ENCODE assay signal across 12 mouse cellular contexts in the genomic region with DNA sequence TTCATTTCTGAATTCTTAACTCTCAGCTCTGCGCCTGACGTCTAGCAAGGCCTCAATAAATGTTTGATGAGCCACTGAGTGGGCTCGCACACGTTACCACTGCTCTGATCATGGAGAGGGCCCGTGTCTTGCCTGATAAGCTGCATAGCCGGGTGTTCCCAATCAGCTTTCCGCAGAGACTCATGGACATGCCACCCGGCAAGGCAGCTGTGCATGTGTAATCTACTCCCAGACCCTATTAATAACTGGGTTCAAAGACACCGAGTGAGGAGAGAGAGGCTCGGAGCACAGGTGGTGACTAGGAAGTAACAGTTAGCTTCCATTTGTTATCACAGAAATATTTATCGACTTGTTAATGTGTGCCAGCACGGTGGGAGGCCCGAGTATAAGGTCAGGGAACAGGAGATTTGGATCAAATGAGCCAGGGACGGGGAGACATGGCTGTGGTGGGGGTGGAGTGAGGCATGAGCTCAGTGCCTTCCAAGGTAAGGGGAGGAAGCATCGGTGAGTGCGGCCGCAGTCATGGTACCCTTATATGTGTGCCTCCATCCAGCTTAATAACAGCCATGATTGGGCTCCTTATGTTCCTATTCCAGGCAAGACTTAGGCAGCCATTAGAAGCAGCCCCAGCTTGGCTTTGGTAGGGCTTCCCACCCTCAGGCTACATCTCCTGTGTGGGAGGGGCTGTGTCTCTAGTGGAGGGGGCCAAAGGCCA. TPM values are rescaled to one million over a fixed set of nuclear protein-coding genes. Genes with fewer than 3 reads are reported as not detected.
DNase-seq lines count a peak whose midpoint lies in the region; ATAC-seq and TF ChIP-seq lines count a peak whose summit lies in the region.
"Had no signal": no experiment of that assay in that cellular context is flagged by ENCODE, and none has a peak within 500 bp of the region (broad histone marks: within the 10 kb centered on the region; RNA-seq: fewer than 3 reads in every experiment).

No protein-coding gene starts in this region.

- no peak overlapping the region for H3K9ac ChIP-seq in heart, postnatal 0 days (replicated peaks; ENCODE audit: low read depth, low read length)
- no peak overlapping the region for H3K9ac ChIP-seq in intestine, embryonic 16.5 days (ENCODE audit: low read depth, low read length)
- H3K9ac ChIP-seq: embryonic facial prominence, embryonic 12.5 days; neural tube, embryonic 12.5 days had no signal

- no peaks in the 10 kb centered on the region for H3K9me3 ChIP-seq in heart, postnatal 0 days (replicated peaks; ENCODE audit: control insufficient read depth, low read length)
- H3K9me3 ChIP-seq in intestine, embryonic 16.5 days (ENCODE audit: control insufficient read depth, low read length): no peaks in the 10 kb centered on the region
- H3K9me3 ChIP-seq: embryonic facial prominence, embryonic 12.5 days; neural tube, embryonic 12.5 days had no signal

- peak; percentile 63; the same call in 1 of the 2 replicates for ATAC-seq in heart, postnatal 0 days (ENCODE audit: insufficient read depth, low read depth)
- ATAC-seq in intestine, embryonic 16.5 days: peak; percentile 78
- ATAC-seq in megakaryocyte-erythroid progenitor cell, adult 5-6 weeks (replicated peaks; ENCODE audit: low FRiP score, low TSS enrichment, poor library complexity, severe bottlenecking): peak; percentile 69

- H3K4me2 ChIP-seq in heart, postnatal 0 days (ENCODE audit: low read depth, low read length): no peak overlapping the region
- H3K4me2 ChIP-seq in intestine, embryonic 16.5 days (ENCODE audit: low read depth, low read length): peak overlapping the region; percentile 17
- H3K4me2 ChIP-seq: embryonic facial prominence, embryonic 12.5 days; neural tube, embryonic 12.5 days had no signal

- peaks cover 17% of the 10 kb centered on the region for H3K4me1 ChIP-seq in heart, postnatal 0 days (ENCODE audit: control insufficient read depth, insufficient read depth)
- peaks cover 22% of the 10 kb centered on the region for H3K4me1 ChIP-seq in intestine, embryonic 16.5 days (ENCODE audit: control insufficient read depth, insufficient read depth, low read length)
- H3K4me1 ChIP-seq: embryonic facial prominence, embryonic 12.5 days; neural tube, embryonic 12.5 days had no signal

- no peak overlapping the region for H3K4me3 ChIP-seq in heart, postnatal 0 days (ENCODE audit: low read depth, low read length)
- H3K4me3 ChIP-seq in intestine, embryonic 16.5 days (ENCODE audit: low read length): no peak overlapping the region
- H3K4me3 ChIP-seq: embryonic facial prominence, embryonic 12.5 days; neural tube, embryonic 12.5 days had no signal

- DNase-seq in heart, postnatal 0 days (ENCODE audit: low spot score): peak; percentile 38
- no peak for DNase-seq in heart, postnatal 14 days
- DNase-seq in brain, embryonic 14.5 days (ENCODE audit: low read depth): peak; percentile 26
- DNase-seq in adrenal gland, adult 18-20 months (ENCODE audit: low spot score in 2 of 2): no peak
- no peak for DNase-seq in cerebellum, adult 18-20 months
- DNase-seq in frontal cortex, postnatal 14 days (ENCODE audit: low spot score in 2 of 2): no peak
- DNase-seq: adrenal gland, postnatal 10 days; heart, adult 18-20 months had no signal

- H3K27ac ChIP-seq in heart, postnatal 0 days (ENCODE audit: low read depth): no peak overlapping the region
- H3K27ac ChIP-seq in intestine, embryonic 16.5 days (ENCODE audit: low read length): peak overlapping the region; percentile 73
- H3K27ac ChIP-seq: embryonic facial prominence, embryonic 12.5 days; neural tube, embryonic 12.5 days had no signal

- TF ChIP-seq CTCF in heart, postnatal 0 days (IDR thresholded peaks at IDR 0.05; ENCODE audit: low read depth): no peak
- no peak for TF ChIP-seq CTCF in brain, embryonic 14.5 days (IDR thresholded peaks at IDR 0.05; ENCODE audit: borderline replicate concordance, extremely low read depth, insufficient read depth, insufficient read length)

- TF ChIP-seq EP300 in heart, postnatal 0 days (IDR thresholded peaks at IDR 0.05; ENCODE audit: low read depth): no peak

- 41% methylated on average over 17 of the region's 17 CpGs for WGBS in heart, postnatal 0 days
- WGBS in intestine, embryonic 16.5 days: 46% methylated on average over 17 of the region's 17 CpGs

- no peak for TF ChIP-seq POLR2A in brain, embryonic 14.5 days (IDR thresholded peaks at IDR 0.05; ENCODE audit: borderline replicate concordance, extremely low read depth, insufficient read depth, insufficient read length, poor library complexity, severe bottlenecking)

- intact Hi-C loops in heart, postnatal 14 days (cut with DNase I): no loop called here

- no peaks in the 10 kb centered on the region for H3K27me3 ChIP-seq in heart, postnatal 0 days (ENCODE audit: control insufficient read depth, insufficient read depth, low read length)
- no peaks in the 10 kb centered on the region for H3K27me3 ChIP-seq in intestine, embryonic 16.5 days (replicated peaks; ENCODE audit: control insufficient read depth, insufficient read depth, low read length)
- H3K27me3 ChIP-seq: embryonic facial prominence, embryonic 12.5 days; neural tube, embryonic 12.5 days had no signal

- no peaks in the 10 kb centered on the region for H3K36me3 ChIP-seq in heart, postnatal 0 days (replicated peaks; ENCODE audit: control insufficient read depth, insufficient read depth, low read length)
- no peaks in the 10 kb centered on the region for H3K36me3 ChIP-seq in intestine, embryonic 16.5 days (ENCODE audit: control insufficient read depth, insufficient read depth, low read length)
- H3K36me3 ChIP-seq: embryonic facial prominence, embryonic 12.5 days; neural tube, embryonic 12.5 days had no signal

RNA-seq across cellular contexts. Expression of gene Hipk2, which starts 45.3 kb away (rescaled TPM):
- 39.2 and 45.0 TPM in 2 replicates for total RNA-seq in heart, postnatal 0 days (2014; rRNA removed; ENCODE audit: low replicate concordance)
- 9.4 and 9.8 TPM in 2 replicates for polyA plus RNA-seq in heart, postnatal 0 days (2015; fragmentation: Nextera tagmentation; extraction: Ambion mirVana)
- total RNA-seq in heart, postnatal 14 days (2021): 10 to 100 TPM; 88.5 to 88.9 TPM
- polyA plus RNA-seq in brain, embryonic 14.5 days (2012; rRNA removed): 25.9 and 48.7 TPM in 2 replicates
- polyA plus RNA-seq in intestine, embryonic 16.5 days (2015; fragmentation: Nextera tagmentation; extraction: Ambion mirVana): 16.2 and 18.7 TPM in 2 replicates
- 24.3 and 27.9 TPM in 2 replicates for total RNA-seq in megakaryocyte-erythroid progenitor cell, adult 5-6 weeks (2014; fragmentation: Nextera tagmentation)
- 5.1 and 9.2 TPM in 2 replicates for total RNA-seq in megakaryocyte-erythroid progenitor cell, adult 5-6 weeks (2017)
- 100 to 1,000 TPM; 102 to 135 TPM for total RNA-seq in adrenal gland, adult 18-20 months (2021)

RNA-seq across cellular contexts. Expression of gene Tbxas1, which starts 46.0 kb away (rescaled TPM):
- 0.77 and 1.6 TPM in 2 replicates for total RNA-seq in heart, postnatal 0 days (2014; rRNA removed; ENCODE audit: low replicate concordance)
- polyA plus RNA-seq in heart, postnatal 0 days (2015; fragmentation: Nextera tagmentation; extraction: Ambion mirVana): 0.64 and 0.74 TPM in 2 replicates
- total RNA-seq in heart, postnatal 14 days (2021): 1 to 10 TPM; 2.0 to 3.1 TPM
- polyA plus RNA-seq in brain, embryonic 14.5 days (2012; rRNA removed): 0.93 and 0.97 TPM in 2 replicates
- 4.3 and 4.8 TPM in 2 replicates for polyA plus RNA-seq in intestine, embryonic 16.5 days (2015; fragmentation: Nextera tagmentation; extraction: Ambion mirVana)
- 1.6 and 6.4 TPM in 2 replicates for total RNA-seq in megakaryocyte-erythroid progenitor cell, adult 5-6 weeks (2014; fragmentation: Nextera tagmentation)
- 2.5 and 8.8 TPM in 2 replicates for total RNA-seq in megakaryocyte-erythroid progenitor cell, adult 5-6 weeks (2017)
- total RNA-seq in adrenal gland, adult 18-20 months (2021): 1 to 10 TPM; 6.4 to 6.6 TPM

Comparison
In these comparisons a context has a peak if more than half of its experiments do, and no peak if none do; other contexts are left out.
1. DNase-seq: peak in heart, postnatal 0 days (single experiment) and brain, embryonic 14.5 days (single experiment); none in heart, postnatal 14 days (0 of 2), adrenal gland, adult 18-20 months (0 of 2), cerebellum, adult 18-20 months (0 of 2) and frontal cortex, postnatal 14 days (0 of 2).
2. Peak in every context shown above with its lines, with median percentiles within 50 percentile points of each other: ATAC-seq.